Mouse (Mus musculus): ENCODE measurements around the gene Nfkbie. TPM values are rescaled to one million over a fixed set of nuclear protein-coding genes. Genes with fewer than 3 reads are reported as not detected.
A peak's percentile ranks its signal among the peaks of the same experiment; 100 is the strongest.

Nfkbie gene
- polyA plus RNA-seq (2012; rRNA removed) (3.6 and 4.3 TPM in 2 replicates), polyA plus RNA-seq (2014; fragmentation: Nextera tagmentation; extraction: Ambion mirVana) (4.0 and 6.6 TPM in 2 replicates)

DNA sequence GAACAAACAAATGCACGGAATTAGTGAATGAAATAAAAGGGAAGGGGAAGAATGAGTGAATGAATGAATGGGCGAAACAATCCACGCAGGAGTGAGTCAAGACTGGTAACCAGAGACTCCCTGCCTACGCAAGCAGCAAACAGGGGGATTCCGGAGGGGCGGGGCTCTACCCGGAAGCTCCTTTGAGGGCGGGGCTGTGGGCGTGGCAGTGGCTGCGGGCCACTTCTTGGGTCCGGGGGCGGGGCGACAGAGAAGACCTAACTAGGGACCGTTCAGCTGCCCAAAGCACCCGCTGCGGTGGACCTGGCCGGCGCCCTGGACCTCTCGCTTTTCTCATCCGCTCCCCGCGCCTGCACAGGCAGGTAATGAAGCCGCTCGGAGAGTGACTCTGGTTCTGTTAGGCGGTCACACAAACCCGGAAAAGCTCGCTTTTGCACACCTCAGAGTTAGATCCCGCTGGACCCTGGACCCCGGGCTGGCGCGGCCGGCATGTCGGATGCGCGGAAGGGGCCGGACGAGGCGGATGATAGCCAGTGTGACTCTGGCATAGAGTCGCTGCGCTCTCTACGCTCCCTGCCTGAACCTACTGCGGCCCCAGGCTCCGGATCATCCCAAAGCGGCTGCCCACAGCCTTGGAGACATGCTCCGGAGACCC is at the start of gene Nfkbie:
Gene Nfkbie (plus strand): TSS at position 252 of the 655 bp plus-strand sequence.
- no peak for TF ChIP-seq POLR2A (IDR thresholded peaks at IDR 0.05; ENCODE audit: borderline replicate concordance, extremely low read depth, insufficient read depth, insufficient read length)
- peak within 1 kb of the TSS; percentile 46 for H3K4me3 ChIP-seq (replicated peaks; ENCODE audit: low read length)
- ATAC-seq (ENCODE audit: low FRiP score, low read depth) (peak; percentile 80), DNase-seq (ENCODE audit: low spot score) (peak; percentile 93)
- no peaks in the 10 kb centered on the region for H3K9me3 ChIP-seq (ENCODE audit: control insufficient read depth, low read length)
- H3K27me3 ChIP-seq (ENCODE audit: control insufficient read depth, insufficient read depth, low read length): no peaks in the 10 kb centered on the region
- no peak within 1 kb of the TSS for H3K27ac ChIP-seq (replicated peaks; ENCODE audit: low read depth, low read length)
- peak within 1 kb of the TSS; percentile 92 for H3K4me2 ChIP-seq (replicated peaks; ENCODE audit: low read depth, low read length, severe bottlenecking)
- peak within 1 kb of the TSS; percentile 56 for H3K9ac ChIP-seq (ENCODE audit: low read depth, low read length, severe bottlenecking)
- peaks cover 12% of the 10 kb centered on the region for H3K4me1 ChIP-seq (ENCODE audit: control insufficient read depth, insufficient read depth, low read length)
- no peaks in the 10 kb centered on the region for H3K36me3 ChIP-seq (ENCODE audit: control insufficient read depth, insufficient read depth, low read length)
- WGBS: 1% methylated on average over 42 of the region's 45 CpGs

DNA sequence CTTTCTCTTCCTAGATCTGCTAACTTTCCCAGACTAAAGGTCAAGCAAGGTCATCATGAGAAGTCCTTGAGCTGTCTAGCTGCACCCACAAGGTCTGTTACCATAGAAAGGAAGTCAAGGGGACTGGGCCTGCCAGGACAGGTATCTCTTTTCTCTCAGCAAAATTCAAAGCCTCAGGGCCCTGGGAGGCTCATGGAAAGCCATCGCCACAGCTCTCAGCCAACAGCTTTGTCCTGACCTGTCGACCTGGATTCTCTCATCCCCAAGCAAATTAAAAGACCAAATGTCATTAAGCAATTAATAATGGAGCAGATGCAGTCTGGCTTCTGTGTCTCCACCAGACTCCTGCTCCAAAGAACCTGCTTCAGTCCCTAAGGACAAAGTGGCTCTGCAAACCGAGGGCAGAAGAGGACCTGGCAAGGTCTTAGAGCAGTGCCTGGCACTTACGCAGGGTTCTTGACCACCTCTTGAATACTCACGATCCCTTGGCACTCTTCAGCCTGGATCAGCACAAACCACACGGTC is 49.5 kb upstream of the Nfkbie start:
- no peak for DNase-seq (ENCODE audit: low spot score)
- H3K9ac ChIP-seq (ENCODE audit: low read depth, low read length, severe bottlenecking): 0 out of 2 replicates have a peak overlapping the region, but pooled peaks have one; percentile 74
- TF ChIP-seq POLR2A (IDR thresholded peaks at IDR 0.05; ENCODE audit: borderline replicate concordance, extremely low read depth, insufficient read depth, insufficient read length): no peak
- no peak for ATAC-seq (ENCODE audit: low FRiP score, low read depth)
- H3K27me3 ChIP-seq (ENCODE audit: control insufficient read depth, insufficient read depth, low read length): no peaks in the 10 kb centered on the region
- no peak overlapping the region for H3K27ac ChIP-seq (replicated peaks; ENCODE audit: low read depth, low read length)
- peaks cover 8% of the 10 kb centered on the region; the same call in 1 of the 2 replicates for H3K4me1 ChIP-seq (ENCODE audit: control insufficient read depth, insufficient read depth, low read length)
- H3K36me3 ChIP-seq (ENCODE audit: control insufficient read depth, insufficient read depth, low read length): peaks cover 22% of the 10 kb centered on the region
- no peak overlapping the region; the same call in 1 of the 2 replicates for H3K4me3 ChIP-seq (replicated peaks; ENCODE audit: low read length)
- WGBS: 59% methylated on average over 6 of the region's 6 CpGs
- H3K9me3 ChIP-seq (ENCODE audit: control insufficient read depth, low read length): no peaks in the 10 kb centered on the region
- no peak overlapping the region for H3K4me2 ChIP-seq (replicated peaks; ENCODE audit: low read depth, low read length, severe bottlenecking)

DNA sequence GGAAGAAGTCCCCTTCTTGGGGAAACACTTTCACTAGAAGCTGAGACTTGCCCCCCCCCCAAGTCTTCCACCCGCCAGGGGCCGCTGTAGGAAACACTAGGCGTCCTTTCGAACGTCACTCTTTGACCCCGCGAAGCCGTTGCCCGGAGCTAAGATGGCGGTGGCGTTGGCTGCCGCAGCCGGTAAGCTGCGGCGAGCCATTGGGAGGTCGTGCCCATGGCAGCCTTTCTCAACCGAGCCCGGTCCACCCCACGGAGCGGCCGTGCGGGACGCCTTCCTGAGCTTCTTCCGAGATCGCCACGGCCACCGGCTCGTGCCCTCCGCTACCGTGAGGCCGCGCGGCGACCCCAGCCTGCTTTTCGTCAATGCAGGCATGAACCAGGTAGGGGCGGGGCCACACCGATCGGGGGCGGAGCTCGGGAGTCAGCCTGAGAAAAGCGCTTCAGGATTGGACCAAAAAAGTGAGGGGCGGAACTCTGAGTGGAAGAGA is 48.8 kb upstream of the Nfkbie start, which contains the start of gene Aars2:
Gene Aars2 (plus strand): TSS at position 142 of the 490 bp plus-strand sequence.
- H3K27me3 ChIP-seq (ENCODE audit: control insufficient read depth, insufficient read depth, low read length): no peaks in the 10 kb centered on the region
- H3K36me3 ChIP-seq (ENCODE audit: control insufficient read depth, insufficient read depth, low read length): peaks cover 24% of the 10 kb centered on the region
- H3K4me1 ChIP-seq (ENCODE audit: control insufficient read depth, insufficient read depth, low read length): peaks cover 8% of the 10 kb centered on the region; the same call in 1 of the 2 replicates
- no peaks in the 10 kb centered on the region for H3K9me3 ChIP-seq (ENCODE audit: control insufficient read depth, low read length)
- peak within 1 kb of the TSS; percentile 79 for H3K4me3 ChIP-seq (replicated peaks; ENCODE audit: low read length)
- WGBS: under 1% methylated on average over 42 of the region's 42 CpGs
- H3K27ac ChIP-seq (replicated peaks; ENCODE audit: low read depth, low read length): peak within 1 kb of the TSS; percentile 75; the same call in 1 of the 2 replicates
- TF ChIP-seq POLR2A (IDR thresholded peaks at IDR 0.05; ENCODE audit: borderline replicate concordance, extremely low read depth, insufficient read depth, insufficient read length): 0 out of 2 replicates have a peak, but pooled peaks have one; percentile 63
- peak; percentile 96 for ATAC-seq (ENCODE audit: low FRiP score, low read depth)
- H3K9ac ChIP-seq (ENCODE audit: low read depth, low read length, severe bottlenecking): peak within 1 kb of the TSS; percentile 74
- H3K4me2 ChIP-seq (replicated peaks; ENCODE audit: low read depth, low read length, severe bottlenecking): peak within 1 kb of the TSS; percentile 45
- peak; percentile 94 for DNase-seq (ENCODE audit: low spot score)

DNA sequence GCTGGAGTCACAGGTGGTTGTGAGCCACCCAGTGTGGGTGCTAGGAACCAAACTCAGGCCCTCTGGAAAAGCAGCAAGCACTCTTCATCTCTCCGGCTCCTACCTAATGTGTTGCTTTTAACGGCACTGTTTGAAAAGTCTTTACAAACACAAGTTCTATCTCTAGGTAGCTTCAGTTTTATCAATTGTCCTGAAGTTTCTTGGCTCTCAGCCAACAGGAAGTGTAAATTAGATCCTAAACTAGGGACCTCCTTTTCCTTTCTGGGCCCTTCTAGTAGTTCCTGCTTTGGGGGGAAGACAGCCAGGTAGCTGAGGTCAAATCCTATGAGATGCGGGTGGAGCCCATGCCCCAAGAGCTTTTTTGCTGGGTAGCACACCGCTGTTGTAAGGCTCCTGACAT is 44.6 kb upstream of the Nfkbie start:
- H3K4me3 ChIP-seq (replicated peaks; ENCODE audit: low read length): no peak overlapping the region
- no peak for TF ChIP-seq POLR2A (IDR thresholded peaks at IDR 0.05; ENCODE audit: borderline replicate concordance, extremely low read depth, insufficient read depth, insufficient read length)
- H3K36me3 ChIP-seq (ENCODE audit: control insufficient read depth, insufficient read depth, low read length): peaks cover 24% of the 10 kb centered on the region
- 93% methylated on average over 4 of the region's 4 CpGs for WGBS
- DNase-seq (ENCODE audit: low spot score) (no peak), ATAC-seq (ENCODE audit: low FRiP score, low read depth) (no peak)
- H3K4me1 ChIP-seq (ENCODE audit: control insufficient read depth, insufficient read depth, low read length): peaks cover 8% of the 10 kb centered on the region; the same call in 1 of the 2 replicates
- H3K9me3 ChIP-seq (ENCODE audit: control insufficient read depth, low read length): no peaks in the 10 kb centered on the region
- H3K27ac ChIP-seq (replicated peaks; ENCODE audit: low read depth, low read length): no peak overlapping the region
- no peak overlapping the region for H3K9ac ChIP-seq (ENCODE audit: low read depth, low read length, severe bottlenecking)
- no peaks in the 10 kb centered on the region for H3K27me3 ChIP-seq (ENCODE audit: control insufficient read depth, insufficient read depth, low read length)
- no peak overlapping the region for H3K4me2 ChIP-seq (replicated peaks; ENCODE audit: low read depth, low read length, severe bottlenecking)

DNA sequence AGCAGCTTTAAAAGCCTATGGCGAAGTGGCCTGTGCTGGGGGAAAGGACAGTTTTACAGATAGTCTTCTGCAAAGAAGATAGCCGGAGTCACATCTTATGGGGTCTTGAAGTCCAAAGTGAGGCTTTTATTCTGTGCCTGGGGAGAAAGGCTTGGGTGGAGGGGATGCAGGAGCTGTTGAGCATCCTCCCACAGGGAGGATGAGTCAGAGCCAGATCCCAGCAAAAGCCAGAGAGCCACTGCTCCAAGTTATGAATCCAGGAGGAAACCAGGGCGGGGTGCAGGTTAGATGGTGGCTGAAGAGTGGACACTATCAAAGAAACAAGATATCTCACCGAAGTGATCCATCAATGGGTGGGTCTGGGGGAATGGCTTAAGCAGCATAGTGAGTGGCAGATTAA is 43.7 kb upstream of the Nfkbie start:
- H3K27ac ChIP-seq (replicated peaks; ENCODE audit: low read depth, low read length): no peak overlapping the region
- no peak overlapping the region for H3K4me3 ChIP-seq (replicated peaks; ENCODE audit: low read length)
- ATAC-seq (ENCODE audit: low FRiP score, low read depth): no peak
- 80% methylated on average over 4 of the region's 4 CpGs for WGBS
- peaks cover 3% of the 10 kb centered on the region; the same call in 1 of the 2 replicates for H3K4me1 ChIP-seq (ENCODE audit: control insufficient read depth, insufficient read depth, low read length)
- H3K27me3 ChIP-seq (ENCODE audit: control insufficient read depth, insufficient read depth, low read length): no peaks in the 10 kb centered on the region
- no peak for TF ChIP-seq POLR2A (IDR thresholded peaks at IDR 0.05; ENCODE audit: borderline replicate concordance, extremely low read depth, insufficient read depth, insufficient read length)
- H3K9ac ChIP-seq (ENCODE audit: low read depth, low read length, severe bottlenecking): no peak overlapping the region
- no peak for DNase-seq (ENCODE audit: low spot score)
- no peaks in the 10 kb centered on the region for H3K9me3 ChIP-seq (ENCODE audit: control insufficient read depth, low read length)
- peaks cover 26% of the 10 kb centered on the region for H3K36me3 ChIP-seq (ENCODE audit: control insufficient read depth, insufficient read depth, low read length)
- H3K4me2 ChIP-seq (replicated peaks; ENCODE audit: low read depth, low read length, severe bottlenecking): no peak overlapping the region

All from limb, embryonic 14.5 days (tissue).